Mouse (Mus musculus): Measurements from ENCODE around the gene Ambra1. TPM values are rescaled to one million over a fixed set of nuclear protein-coding genes. Genes with fewer than 3 reads are reported as not detected.
A peak's percentile ranks its signal among the peaks of the same experiment; 100 is the strongest.

Ambra1 gene
- polyA plus RNA-seq, 1 experiment from 2014 or later: 18.6 TPM

DNA sequence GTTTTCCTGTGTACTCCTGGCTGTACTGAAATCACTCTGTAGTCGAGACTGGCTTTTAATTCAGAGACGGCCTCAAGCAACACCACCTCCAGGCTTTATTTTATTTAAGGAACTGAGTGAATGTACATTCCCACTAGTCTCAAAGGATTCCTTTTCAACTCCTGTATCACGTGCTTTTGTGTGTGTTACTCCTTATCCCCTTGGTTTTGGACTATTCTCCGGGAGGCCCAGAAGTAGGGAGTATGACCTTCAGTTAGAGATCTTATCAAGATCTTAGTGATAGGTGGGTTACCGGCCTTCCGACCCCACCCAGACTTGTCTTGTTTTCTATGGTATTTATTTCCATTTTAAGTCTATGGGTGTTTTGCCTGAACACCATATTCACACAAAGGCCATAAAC, 24.2 kb upstream of the Ambra1 start:
- Histone ChIP-seq H3K27ac (replicated peaks; ENCODE audit: low read depth, low read length) (no peak overlapping the region), H3K4me3 (ENCODE audit: low read depth, low read length) (no peak overlapping the region), H3K36me3 (ENCODE audit: control insufficient read depth, insufficient read depth, low read length) (no peaks in the 10 kb centered on the region), H3K9ac (ENCODE audit: low read length) (no peak overlapping the region), H3K9me3 (ENCODE audit: control insufficient read depth, low read length) (no peaks in the 10 kb centered on the region), H3K4me2 (ENCODE audit: low read depth, severe bottlenecking) (no peak overlapping the region), H3K27me3 (ENCODE audit: control insufficient read depth, insufficient read depth, low read length) (no peaks in the 10 kb centered on the region), H3K4me1 (ENCODE audit: control insufficient read depth, insufficient read depth, low read length) (no peaks in the 10 kb centered on the region)
- WGBS: 84% methylated on average over 6 of the region's 6 CpGs
- no peak for DNase-seq (ENCODE audit: low spot score)
- no peak for ATAC-seq (ENCODE audit: insufficient number of reproducible peaks, low FRiP score, low TSS enrichment, low read depth)

DNA sequence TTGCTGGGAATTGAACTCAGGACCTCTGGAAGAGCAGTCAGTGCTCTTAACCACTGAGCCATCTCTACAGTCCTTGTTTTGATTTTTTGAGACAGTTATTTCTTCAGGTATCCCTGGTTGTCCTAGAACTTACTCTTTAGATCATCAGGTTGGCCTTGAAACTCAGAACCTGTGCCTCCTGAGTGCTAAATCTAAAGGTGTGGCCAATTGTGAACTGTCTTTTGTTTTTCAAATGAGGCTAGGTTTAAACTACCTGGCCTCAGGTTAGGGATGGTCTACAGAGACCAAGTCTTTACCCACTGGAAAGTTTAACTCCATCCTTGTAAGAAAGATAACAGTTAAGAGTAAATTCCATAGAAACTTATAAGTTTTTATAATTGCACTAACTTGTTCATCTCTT, 23.5 kb upstream of the Ambra1 start:
- H3K9me3 ChIP-seq (ENCODE audit: control insufficient read depth, low read length): no peaks in the 10 kb centered on the region
- no peak overlapping the region for H3K4me2 ChIP-seq (ENCODE audit: low read depth, severe bottlenecking)
- no peaks in the 10 kb centered on the region for H3K4me1 ChIP-seq (ENCODE audit: control insufficient read depth, insufficient read depth, low read length)
- ATAC-seq (ENCODE audit: insufficient number of reproducible peaks, low FRiP score, low TSS enrichment, low read depth): no peak
- H3K27me3 ChIP-seq (ENCODE audit: control insufficient read depth, insufficient read depth, low read length): no peaks in the 10 kb centered on the region
- H3K4me3 ChIP-seq (ENCODE audit: low read depth, low read length): no peak overlapping the region
- H3K36me3 ChIP-seq (ENCODE audit: control insufficient read depth, insufficient read depth, low read length): no peaks in the 10 kb centered on the region
- DNase-seq (ENCODE audit: low spot score): no peak
- no peak overlapping the region for H3K27ac ChIP-seq (replicated peaks; ENCODE audit: low read depth, low read length)
- no peak overlapping the region for H3K9ac ChIP-seq (ENCODE audit: low read length)

DNA sequence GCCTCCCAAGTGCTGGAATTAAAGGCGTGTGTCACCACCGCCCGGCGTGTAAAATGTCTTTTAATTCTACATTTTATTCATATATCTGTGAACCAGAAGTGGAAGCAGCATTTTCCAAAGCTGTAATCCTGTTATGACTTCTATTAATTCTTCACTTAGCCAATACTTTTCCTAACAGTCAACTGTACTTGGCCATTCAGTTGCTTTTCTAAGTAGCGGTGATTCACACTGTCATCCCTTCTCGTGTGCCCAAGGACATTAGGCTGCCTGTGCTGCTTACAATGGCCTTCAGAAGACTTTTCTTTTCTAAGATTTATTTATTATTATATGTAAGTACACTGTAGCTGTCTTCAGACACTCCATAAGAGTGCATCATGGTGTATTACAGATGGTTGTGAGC, 21.6 kb upstream of the Ambra1 start:
- 97% methylated on average over 6 of the region's 6 CpGs for WGBS
- no peaks in the 10 kb centered on the region for H3K27me3 ChIP-seq (ENCODE audit: control insufficient read depth, insufficient read depth, low read length)
- H3K4me1 ChIP-seq (ENCODE audit: control insufficient read depth, insufficient read depth, low read length): 0 out of 2 replicates have a peak, but pooled peaks cover 2% of the 10 kb centered on the region

DNA sequence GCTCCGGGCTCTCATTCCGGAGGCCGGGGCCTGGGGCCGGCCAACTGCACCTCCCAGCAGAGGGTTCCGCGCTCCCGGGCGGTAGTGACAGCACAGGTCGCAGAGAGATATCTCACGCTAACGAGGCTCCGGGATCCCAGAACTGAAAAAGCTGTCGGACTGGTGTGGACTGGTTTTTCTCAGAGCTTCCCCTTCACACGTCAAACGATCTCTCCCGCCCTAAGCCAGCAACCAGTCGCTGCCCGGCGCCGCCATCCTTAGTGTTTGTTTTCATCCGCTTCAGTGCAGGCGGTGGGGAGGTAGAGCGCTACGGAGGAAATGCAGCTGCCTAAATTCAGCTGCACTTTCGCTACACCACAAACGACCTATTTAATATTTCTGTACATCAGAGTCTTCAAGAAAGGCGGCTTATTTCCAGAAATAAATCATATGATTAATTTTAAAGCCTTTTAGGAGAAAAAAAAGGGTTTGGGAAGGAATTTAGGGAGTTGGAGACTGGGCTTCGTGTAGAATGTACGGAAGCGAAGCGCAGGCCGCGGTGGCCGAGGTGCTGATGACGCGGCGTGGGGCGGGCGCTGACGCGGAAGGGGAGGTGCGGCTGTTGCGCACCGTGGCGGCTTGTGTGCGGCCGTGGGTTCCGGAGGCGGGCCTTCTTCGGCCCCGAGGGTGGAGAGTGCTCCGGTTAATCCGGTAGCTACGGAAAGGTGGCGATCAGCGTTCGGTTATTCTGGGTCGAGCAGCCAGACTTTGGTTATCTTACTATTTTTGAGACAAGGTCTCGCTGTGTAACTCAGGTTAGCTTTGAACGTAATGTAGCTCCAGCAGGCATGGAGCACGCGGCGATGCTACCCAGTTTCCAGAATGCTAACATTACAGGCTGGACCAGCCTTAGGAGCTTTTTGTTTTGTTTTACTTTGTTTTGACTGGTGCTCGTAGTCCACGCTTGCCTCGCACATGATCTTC, 19.4 kb upstream of the Ambra1 start, which contains the start of the genes Atg13 and Harbi1:
Gene Atg13, minus strand, starts transcription at position 305 of the 963 bp plus-strand sequence.
Gene Harbi1, plus strand, starts transcription at position 581 of the 963 bp plus-strand sequence.
- Histone ChIP-seq H3K4me3 (ENCODE audit: low read depth, low read length) (peak within 1 kb of the TSS; percentile 74), H3K4me1 (ENCODE audit: control insufficient read depth, insufficient read depth, low read length) (0 out of 2 replicates have a peak, but pooled peaks cover 2% of the 10 kb centered on the region), H3K9me3 (ENCODE audit: control insufficient read depth, low read length) (no peaks in the 10 kb centered on the region), H3K27me3 (ENCODE audit: control insufficient read depth, insufficient read depth, low read length) (no peaks in the 10 kb centered on the region), H3K27ac (replicated peaks; ENCODE audit: low read depth, low read length) (peak within 1 kb of the TSS; percentile 50; the same call in 1 of the 2 replicates), H3K4me2 (ENCODE audit: low read depth, severe bottlenecking) (peak within 1 kb of the TSS; percentile 80), H3K9ac (ENCODE audit: low read length) (peak within 1 kb of the TSS; percentile 66), H3K36me3 (ENCODE audit: control insufficient read depth, insufficient read depth, low read length) (no peaks in the 10 kb centered on the region)
- DNase-seq (ENCODE audit: low spot score): peak; percentile 93
- WGBS: under 1% methylated on average over 66 of the region's 66 CpGs
- peak; percentile 94 for ATAC-seq (ENCODE audit: insufficient number of reproducible peaks, low FRiP score, low TSS enrichment, low read depth)

More for the DNA sequence above, 21.6 kb upstream of the Ambra1 start:
- no peak overlapping the region for H3K4me3 ChIP-seq (ENCODE audit: low read depth, low read length)
- ATAC-seq (ENCODE audit: insufficient number of reproducible peaks, low FRiP score, low TSS enrichment, low read depth) (no peak), DNase-seq (ENCODE audit: low spot score) (no peak)
- H3K9me3 ChIP-seq (ENCODE audit: control insufficient read depth, low read length): no peaks in the 10 kb centered on the region
- H3K36me3 ChIP-seq (ENCODE audit: control insufficient read depth, insufficient read depth, low read length): no peaks in the 10 kb centered on the region
- no peak overlapping the region for H3K4me2 ChIP-seq (ENCODE audit: low read depth, severe bottlenecking)
- no peak overlapping the region for H3K27ac ChIP-seq (replicated peaks; ENCODE audit: low read depth, low read length)
- H3K9ac ChIP-seq (ENCODE audit: low read length): no peak overlapping the region

DNA sequence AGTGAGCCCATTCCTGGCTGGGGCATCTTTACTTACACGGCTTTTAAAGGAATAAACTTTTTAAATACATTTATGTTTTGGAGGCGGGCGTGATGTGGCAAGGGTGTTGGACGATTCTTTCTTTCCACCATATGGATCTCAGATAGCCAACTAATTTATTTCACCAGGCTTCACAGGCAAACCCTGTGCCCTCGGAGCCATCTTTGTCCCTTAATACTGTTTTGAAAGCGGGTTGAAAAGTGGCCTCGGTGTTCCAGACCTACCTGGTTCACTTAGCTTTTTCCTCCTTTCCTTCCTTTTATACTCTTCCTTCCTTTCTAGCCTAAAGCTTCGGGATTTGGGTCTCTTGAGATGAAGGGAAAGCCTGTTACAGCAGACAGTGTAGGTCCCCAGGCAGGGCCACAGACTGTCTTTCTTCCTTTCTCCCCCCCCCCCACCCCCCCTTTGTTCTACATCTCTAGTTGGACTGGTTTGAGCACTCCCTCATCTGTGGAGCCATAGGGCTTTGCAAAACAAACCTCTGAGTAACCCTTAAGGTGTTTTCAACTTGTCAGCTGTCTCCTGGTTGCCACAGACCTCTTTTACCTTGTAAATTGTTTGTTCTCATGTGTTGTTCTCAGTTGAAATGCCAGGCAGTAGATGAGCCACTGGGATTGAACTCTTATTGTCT, 18.5 kb upstream of the Ambra1 start:
- H3K4me1 ChIP-seq (ENCODE audit: control insufficient read depth, insufficient read depth, low read length): 0 out of 2 replicates have a peak, but pooled peaks cover 2% of the 10 kb centered on the region
- WGBS: 4% methylated on average over 8 of the region's 8 CpGs
- no peak for DNase-seq (ENCODE audit: low spot score)

DNA sequence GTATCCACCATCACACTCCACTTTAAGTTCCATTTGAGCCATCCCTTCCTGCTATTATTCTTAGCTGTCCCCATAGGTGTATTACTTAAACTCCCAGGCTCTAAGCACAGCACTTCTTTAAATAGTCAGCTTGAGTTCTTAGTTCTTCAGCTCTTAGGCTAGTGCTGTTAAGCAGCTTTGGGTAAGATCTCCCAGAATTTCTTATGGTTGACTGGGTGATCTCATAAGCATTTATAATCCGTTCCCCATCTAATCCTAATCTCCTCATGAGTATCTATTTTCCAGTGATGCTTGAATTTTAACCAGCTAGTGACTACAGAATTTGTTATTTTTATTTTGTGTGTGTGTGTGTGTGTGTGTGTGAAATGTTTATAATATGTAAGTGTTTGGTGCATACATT, 15.0 kb upstream of the Ambra1 start:
- no peak for ATAC-seq (ENCODE audit: insufficient number of reproducible peaks, low FRiP score, low TSS enrichment, low read depth)
- Histone ChIP-seq H3K4me2 (ENCODE audit: low read depth, severe bottlenecking) (no peak overlapping the region), H3K9ac (ENCODE audit: low read length) (no peak overlapping the region), H3K4me1 (ENCODE audit: control insufficient read depth, insufficient read depth, low read length) (0 out of 2 replicates have a peak, but pooled peaks cover 2% of the 10 kb centered on the region), H3K36me3 (ENCODE audit: control insufficient read depth, insufficient read depth, low read length) (no peaks in the 10 kb centered on the region), H3K27me3 (ENCODE audit: control insufficient read depth, insufficient read depth, low read length) (no peaks in the 10 kb centered on the region), H3K27ac (replicated peaks; ENCODE audit: low read depth, low read length) (no peak overlapping the region), H3K9me3 (ENCODE audit: control insufficient read depth, low read length) (no peaks in the 10 kb centered on the region), H3K4me3 (ENCODE audit: low read depth, low read length) (no peak overlapping the region)
- DNase-seq (ENCODE audit: low spot score): no peak
- 91% methylated on average over 1 of the region's 1 CpGs for WGBS

More for the DNA sequence above, 18.5 kb upstream of the Ambra1 start:
- H3K9me3 ChIP-seq (ENCODE audit: control insufficient read depth, low read length): no peaks in the 10 kb centered on the region
- ATAC-seq (ENCODE audit: insufficient number of reproducible peaks, low FRiP score, low TSS enrichment, low read depth): no peak
- peak overlapping the region; percentile 66 for H3K9ac ChIP-seq (ENCODE audit: low read length)
- H3K27me3 ChIP-seq (ENCODE audit: control insufficient read depth, insufficient read depth, low read length): no peaks in the 10 kb centered on the region
- peak overlapping the region; percentile 50; the same call in 1 of the 2 replicates for H3K27ac ChIP-seq (replicated peaks; ENCODE audit: low read depth, low read length)
- peak overlapping the region; percentile 74 for H3K4me3 ChIP-seq (ENCODE audit: low read depth, low read length)
- no peaks in the 10 kb centered on the region for H3K36me3 ChIP-seq (ENCODE audit: control insufficient read depth, insufficient read depth, low read length)
- peak overlapping the region; percentile 80 for H3K4me2 ChIP-seq (ENCODE audit: low read depth, severe bottlenecking)

DNA sequence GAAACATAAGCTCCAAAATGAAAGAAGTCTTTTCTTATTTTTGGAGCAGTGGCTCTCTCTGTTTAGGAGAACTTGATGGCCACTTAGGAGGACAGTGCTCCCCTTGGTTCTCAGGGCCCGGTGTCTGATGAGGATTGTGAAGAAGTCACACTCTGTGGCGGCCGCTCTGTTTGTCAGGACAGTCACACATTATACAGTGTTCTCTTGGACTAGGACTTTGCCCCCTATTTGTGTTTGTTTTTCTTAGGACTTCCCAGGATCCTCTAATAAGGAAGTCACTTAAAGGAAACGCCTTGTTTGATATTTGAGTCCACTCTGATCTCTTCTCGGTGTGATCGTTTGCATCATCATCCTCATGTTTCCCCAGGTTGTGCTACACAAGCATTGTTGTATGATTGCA, 11.7 kb upstream of the Ambra1 start:
- no peaks in the 10 kb centered on the region for H3K9me3 ChIP-seq (ENCODE audit: control insufficient read depth, low read length)
- no peaks in the 10 kb centered on the region for H3K4me1 ChIP-seq (ENCODE audit: control insufficient read depth, insufficient read depth, low read length)
- no peaks in the 10 kb centered on the region for H3K36me3 ChIP-seq (ENCODE audit: control insufficient read depth, insufficient read depth, low read length)
- no peak overlapping the region for H3K4me3 ChIP-seq (ENCODE audit: low read depth, low read length)
- H3K27ac ChIP-seq (replicated peaks; ENCODE audit: low read depth, low read length): no peak overlapping the region
- no peak overlapping the region for H3K9ac ChIP-seq (ENCODE audit: low read length)
- no peak overlapping the region for H3K4me2 ChIP-seq (ENCODE audit: low read depth, severe bottlenecking)
- ATAC-seq (ENCODE audit: insufficient number of reproducible peaks, low FRiP score, low TSS enrichment, low read depth): no peak
- no peak for DNase-seq (ENCODE audit: low spot score)
- 89% methylated on average over 6 of the region's 6 CpGs for WGBS
- H3K27me3 ChIP-seq (ENCODE audit: control insufficient read depth, insufficient read depth, low read length): no peaks in the 10 kb centered on the region

DNA sequence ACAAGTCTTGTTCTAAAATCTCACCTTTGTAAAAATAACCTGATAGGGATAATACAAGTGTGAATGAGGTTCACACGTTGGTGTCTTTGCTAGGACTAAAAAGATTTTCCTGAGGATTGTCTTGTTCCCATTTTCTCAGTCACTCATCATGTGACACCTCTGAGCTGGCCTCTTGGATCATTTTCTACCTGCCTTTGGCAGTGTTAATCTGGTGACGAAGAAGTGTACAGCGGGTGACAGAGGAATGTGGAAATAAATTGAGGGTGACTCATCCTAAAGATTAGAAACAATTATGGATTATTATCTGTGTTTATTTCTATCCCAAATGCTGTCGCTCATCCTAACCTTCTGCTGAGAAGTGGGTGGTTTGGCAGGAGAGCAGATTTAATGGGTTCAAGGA, 6.6 kb upstream of the Ambra1 start:
- no peaks in the 10 kb centered on the region for H3K9me3 ChIP-seq (ENCODE audit: control insufficient read depth, low read length)
- H3K4me2 ChIP-seq (ENCODE audit: low read depth, severe bottlenecking): no peak overlapping the region
- WGBS: 77% methylated on average over 4 of the region's 4 CpGs
- H3K27ac ChIP-seq (replicated peaks; ENCODE audit: low read depth, low read length): no peak overlapping the region
- DNase-seq (ENCODE audit: low spot score) (no peak), ATAC-seq (ENCODE audit: insufficient number of reproducible peaks, low FRiP score, low TSS enrichment, low read depth) (no peak)
- H3K36me3 ChIP-seq (ENCODE audit: control insufficient read depth, insufficient read depth, low read length): no peaks in the 10 kb centered on the region
- no peaks in the 10 kb centered on the region for H3K27me3 ChIP-seq (ENCODE audit: control insufficient read depth, insufficient read depth, low read length)
- no peak overlapping the region for H3K4me3 ChIP-seq (ENCODE audit: low read depth, low read length)
- H3K4me1 ChIP-seq (ENCODE audit: control insufficient read depth, insufficient read depth, low read length): no peaks in the 10 kb centered on the region
- no peak overlapping the region for H3K9ac ChIP-seq (ENCODE audit: low read length)
